Mouse (Mus musculus) v-Abl transformed pro-B cells (cell line): ENCODE measurements around the gene T2.
"Not testable (repeated sequence)": the region's sequence is repeated elsewhere in the genome, so short reads cannot be mapped to it uniquely, and the experiment has no call there.

Experiments
- in situ Hi-C, 2 experiments: fragments of 400-800 bp; cut with MboI; formaldehyde crosslinking; loops; one replicate each; pipeline ENCODE4 v1.15.1; 2025; ENCODE audit not compliant: unreplicated experiment in 2 of 2

The T2 gene

GRCm38 (mm10) chr17:8355692-8356091 lies at the start of gene T2:
T2 (plus strand) TSS chr17:8355992.
- in situ Hi-C loops = no loop called here

DNA sequence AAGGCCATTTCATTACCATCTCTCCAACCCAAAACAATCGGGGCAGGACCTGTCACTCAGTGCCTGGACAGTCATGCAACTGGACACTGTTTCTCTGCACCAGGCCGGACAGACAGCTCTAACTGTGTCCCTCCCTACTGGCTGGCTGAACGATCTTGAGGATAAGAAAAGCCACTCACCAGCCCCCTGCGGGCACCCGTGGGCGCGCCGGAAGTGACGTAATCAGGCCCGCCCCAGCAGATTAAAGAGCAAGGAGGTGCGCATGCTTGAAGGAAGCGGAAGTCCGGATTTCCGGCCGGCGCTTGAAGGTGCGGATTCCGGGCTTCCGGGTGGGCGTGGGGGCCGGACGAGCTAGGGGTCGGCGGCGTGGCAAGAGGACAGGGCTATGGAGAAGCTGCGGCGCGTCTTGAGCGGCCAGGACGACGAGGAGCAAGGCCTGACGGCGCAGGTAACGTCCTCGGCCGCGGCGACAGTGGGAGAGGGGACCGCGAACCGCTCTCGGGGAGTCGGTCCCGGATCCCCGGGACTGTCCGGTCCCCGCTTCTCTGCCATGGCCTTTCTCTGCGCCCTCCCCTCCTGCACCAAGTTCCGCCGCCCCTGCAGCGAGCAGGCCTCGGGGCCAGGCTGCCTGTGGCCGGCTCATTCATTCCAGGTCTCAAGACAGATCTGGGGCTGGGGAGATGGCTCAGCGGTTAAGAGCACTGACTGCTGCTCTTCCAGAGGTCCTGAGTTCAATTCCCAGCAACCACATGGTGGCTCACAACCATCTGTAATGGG lies 44.8 kb upstream of the T2 start, which contains the start of gene Sft2d1:
TSS of gene Sft2d1 (plus strand) at position 265 of the 777 bp plus-strand sequence.
- in situ Hi-C loops = loop anchor here in 1 of 2 experiments (5.0 kb wide), 1 partner anchor 34 kb away; no protein-coding TSS in a partner anchor

DNA sequence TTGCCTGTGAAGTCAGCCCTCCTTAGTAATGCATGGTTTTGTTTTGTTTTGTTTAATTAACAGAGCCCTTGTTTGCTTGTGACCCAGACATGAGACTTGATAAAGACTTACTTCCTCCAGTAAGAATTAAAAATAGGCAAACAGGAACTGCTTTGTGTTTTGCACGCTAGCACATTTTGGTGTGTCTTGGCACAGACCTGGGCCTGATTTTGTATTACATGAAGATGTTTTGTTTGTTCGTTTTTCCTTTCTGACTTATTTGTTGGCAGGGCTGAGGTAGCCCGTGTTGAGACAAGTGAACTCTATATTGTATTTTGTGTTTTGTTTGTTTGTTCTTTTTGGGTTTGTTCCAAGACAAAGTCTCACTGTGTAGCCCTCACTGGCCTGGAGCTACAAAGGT lies 44.0 kb upstream of the T2 start:
- in situ Hi-C loops = loop anchor here in 1 of 2 experiments (5.0 kb wide), 1 partner anchor 34 kb away; no protein-coding TSS in a partner anchor

DNA sequence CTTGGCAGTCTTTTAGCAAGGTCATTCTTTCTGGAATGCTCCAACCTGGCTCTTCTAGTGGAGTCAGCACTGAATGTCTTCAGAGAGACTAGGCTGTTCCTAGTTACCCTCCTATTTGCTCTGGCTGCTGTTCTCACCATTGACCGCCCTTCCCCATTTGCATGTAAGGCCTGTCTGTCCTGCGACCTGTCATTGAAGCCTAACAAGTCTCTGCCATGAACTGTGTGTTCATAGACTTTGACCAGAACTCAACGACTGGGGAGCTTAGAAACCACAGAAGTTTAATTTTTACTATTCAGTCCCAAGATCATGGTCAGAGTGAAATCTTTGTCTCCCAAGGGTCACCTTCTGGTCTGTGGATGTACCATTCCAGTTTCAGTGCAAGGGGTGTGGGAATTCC lies 41.8 kb upstream of the T2 start:
- in situ Hi-C loops = loop anchor here in 1 of 2 experiments (5.0 kb wide), 1 partner anchor 37 kb away; no protein-coding TSS in a partner anchor

- in situ Hi-C loops = no loop called here
Observed at GRCm38 (mm10) chr17:8316251-8316650, 39.5 kb upstream of the T2 start.

- in situ Hi-C loops = not testable (repeated sequence)
Observed at GRCm38 (mm10) chr17:8326877-8327276, 28.9 kb upstream of the T2 start.

DNA sequence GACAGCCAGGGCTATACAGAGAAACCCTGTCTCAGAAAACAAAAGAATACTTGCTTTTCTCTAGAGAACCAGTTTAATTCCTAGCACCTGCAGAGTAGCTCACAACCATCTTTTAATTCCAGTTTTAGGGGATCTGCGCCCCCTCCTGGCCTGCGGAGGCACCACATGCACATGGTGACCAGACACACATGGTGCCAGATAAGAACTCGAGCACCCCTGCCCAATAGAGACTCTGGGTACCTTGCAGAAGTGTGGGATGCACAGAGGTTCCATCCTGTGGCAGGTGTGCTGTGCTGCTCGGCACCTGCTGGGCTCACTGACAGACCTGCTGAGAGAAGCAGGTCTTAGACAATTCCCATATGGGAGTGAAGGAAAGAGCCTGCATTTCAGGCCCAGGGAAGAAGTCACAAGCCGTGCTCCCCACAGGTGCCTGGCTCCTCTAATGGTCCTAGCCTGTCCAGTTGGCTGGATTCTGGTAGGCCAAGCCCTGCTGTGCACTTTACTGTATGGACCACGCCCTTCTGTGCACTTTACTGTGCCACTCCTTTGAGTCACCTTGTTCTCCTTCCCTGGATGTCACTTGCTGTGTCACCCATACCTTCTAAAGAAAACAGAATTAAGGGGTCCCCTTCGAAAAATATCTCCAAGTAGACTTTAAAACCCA lies 27.1 kb upstream of the T2 start:
- in situ Hi-C loops = no loop called here

DNA sequence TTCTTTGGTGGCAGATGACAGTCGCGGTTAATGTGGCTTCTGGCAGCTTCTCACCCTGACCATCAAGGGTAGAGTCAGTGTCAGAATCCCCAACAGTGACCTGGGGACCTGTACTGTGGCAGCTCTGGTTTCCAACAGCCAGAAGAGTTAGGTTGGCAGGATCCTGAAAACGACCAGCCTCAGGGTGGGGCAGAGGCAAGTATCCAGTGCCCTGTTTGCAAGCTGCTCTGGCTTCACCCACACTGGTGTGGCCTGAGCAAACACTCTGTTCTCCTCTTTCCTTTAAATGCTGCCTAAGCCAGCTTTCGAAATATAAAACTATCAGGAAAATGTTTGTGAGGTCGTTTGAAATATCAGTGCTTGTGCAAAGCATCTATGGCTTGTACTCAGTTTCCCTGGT lies 25.2 kb upstream of the T2 start:
- in situ Hi-C loops = no loop called here

DNA sequence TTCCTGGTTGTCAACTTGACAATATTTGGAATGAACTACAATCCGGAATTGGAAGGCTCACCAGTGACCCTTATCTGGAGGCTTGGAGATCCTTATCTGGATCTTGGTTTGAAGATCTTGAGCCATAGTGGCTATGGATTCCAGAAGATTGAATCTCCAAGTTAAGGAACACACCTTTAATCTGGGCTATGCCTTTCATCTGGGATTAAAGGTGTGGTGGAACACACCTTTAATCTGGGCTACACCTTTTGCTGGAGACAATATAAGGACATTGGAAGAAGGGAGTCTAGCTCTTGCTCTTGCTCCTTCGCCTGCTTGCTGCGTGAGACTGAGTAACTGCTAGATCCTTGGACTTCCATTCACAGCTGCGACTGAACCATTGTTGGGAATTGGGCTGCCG lies 18.6 kb upstream of the T2 start, which contains the start of gene Prr18:
TSS of gene Prr18 (plus strand) at position 301 of the 400 bp plus-strand sequence.
- in situ Hi-C loops = not testable (repeated sequence)

DNA sequence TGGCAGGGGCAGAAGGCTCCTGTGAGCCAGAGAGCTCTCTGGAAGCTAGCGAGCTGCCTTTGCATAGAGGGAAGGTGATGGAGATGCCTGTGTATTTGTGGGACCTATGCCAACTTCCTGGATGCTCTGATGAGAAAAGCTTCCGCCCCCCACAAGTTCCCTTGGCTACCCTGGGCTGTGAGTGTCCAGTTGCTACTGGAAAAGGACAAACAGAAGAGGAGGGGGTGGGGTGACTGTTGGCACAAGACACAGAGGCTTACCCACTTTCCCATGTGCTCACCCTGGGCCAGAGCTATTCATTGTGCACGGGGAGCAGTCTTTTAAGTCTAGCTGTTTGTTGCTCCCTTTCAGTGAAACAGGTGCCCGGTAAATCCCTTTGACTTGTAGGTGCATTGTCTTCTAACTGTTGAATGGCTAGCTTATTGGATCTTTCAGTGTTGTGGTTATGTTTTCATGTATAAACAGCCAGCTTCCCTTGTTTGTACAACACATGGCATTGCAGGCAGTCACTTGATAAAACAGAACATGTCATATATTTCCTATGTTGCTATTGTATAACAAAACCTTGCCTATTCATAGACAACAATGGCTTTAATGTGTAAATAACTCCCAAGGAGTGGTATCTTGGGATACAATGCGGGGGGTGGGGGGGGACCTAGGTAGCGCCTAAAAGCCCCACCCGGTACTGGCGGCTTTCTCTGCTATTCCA lies 16.0 kb upstream of the T2 start:
- in situ Hi-C loops = no loop called here

GRCm38 (mm10) chr17:8340407-8341359 lies 15.1 kb upstream of the T2 start:
- in situ Hi-C loops = no loop called here

DNA sequence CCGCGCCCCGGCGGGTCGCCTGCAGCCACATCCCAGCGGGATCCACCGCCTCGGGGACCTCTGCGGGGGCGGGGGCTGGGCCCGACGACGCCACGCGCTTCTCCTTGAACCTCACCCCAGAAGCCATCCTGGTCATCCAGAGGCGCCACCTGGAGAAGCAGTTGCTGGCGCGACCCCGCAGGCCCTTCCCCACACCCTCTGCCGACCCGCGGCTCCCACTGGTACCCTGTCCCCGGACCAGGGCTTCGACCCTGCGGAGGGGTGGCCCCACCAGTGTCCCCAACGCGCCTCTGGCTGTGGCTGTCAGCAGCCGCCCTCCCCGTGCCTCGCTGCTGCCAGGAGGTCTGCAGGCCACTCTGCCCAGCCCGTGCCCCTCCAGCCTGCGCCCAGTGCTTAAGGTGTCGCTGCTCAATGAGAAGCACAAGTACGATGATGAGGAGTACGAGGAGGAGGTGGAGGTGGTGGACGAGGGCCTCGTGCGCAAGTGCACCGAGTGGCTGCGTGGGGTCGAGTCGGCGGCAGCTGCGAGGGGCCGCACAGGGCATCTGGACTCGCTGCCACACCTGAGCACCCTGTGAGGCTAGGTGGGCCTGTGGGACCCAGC lies 14.3 kb upstream of the T2 start:
- in situ Hi-C loops = no loop called here

DNA sequence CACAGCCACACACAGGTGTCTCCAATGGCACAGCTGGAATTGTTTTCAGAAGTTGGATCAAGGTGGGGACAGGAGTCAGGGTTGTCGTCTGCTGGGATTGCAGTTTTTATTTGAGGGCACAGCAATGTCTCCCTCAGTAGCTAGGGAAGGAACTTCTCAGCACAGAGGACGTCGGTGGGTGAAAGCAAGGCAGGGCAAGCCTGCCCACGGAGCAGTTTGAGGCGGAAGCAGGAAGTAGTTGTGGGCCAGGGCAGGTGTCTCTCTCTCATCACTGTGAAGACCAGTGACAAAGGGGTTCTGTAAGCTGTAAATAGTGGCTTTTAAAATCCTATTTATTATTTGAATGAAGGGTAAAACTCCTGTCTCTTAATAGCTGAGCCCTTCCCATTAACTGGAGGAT lies 13.1 kb upstream of the T2 start:
- in situ Hi-C loops = no loop called here

DNA sequence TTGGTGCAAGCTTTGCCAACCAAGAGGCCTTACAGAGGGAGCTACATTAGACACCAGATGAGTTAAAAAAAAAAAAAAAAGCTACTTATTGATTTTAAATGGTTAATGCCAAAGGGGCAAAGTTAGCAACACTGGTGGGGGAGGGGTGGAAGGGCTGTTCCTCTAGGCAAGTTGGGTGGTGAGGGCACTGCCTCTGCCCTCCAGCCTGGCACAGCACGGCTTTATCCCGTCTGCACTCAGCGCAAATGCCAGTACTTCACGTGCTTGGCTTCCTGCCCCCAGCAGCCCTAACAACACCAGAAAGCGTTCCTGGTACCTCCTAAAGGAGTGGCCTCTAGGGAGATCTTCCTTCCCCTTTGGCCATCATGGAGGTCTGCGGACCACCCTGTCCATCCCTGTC lies 12.4 kb upstream of the T2 start:
- in situ Hi-C loops = no loop called here

DNA sequence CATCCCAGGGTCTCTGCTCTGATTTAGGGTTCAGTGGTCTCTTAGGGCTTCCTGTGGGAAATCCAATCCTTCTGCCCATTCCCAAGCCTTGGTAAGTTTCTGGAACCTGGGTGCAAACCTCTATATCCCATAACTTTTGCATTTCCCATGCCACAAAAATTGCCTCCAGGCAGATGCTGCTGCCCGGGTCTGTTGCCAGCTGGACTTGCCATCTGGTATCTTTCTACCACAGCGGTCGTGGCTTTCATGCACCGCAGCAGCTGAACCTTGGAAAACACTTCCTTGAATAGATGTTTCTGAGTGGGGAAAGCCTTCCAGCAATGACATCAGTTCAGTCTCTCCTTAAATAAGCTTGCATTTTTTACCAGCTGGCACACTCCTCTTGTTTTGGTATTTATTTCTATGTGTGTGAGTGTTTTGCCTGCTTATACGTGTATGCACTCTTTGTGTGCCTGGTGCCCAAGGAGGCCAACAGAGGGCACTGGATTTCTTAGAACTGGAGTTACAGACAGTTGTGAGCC lies 8.0 kb upstream of the T2 start:
- in situ Hi-C loops = no loop called here

DNA sequence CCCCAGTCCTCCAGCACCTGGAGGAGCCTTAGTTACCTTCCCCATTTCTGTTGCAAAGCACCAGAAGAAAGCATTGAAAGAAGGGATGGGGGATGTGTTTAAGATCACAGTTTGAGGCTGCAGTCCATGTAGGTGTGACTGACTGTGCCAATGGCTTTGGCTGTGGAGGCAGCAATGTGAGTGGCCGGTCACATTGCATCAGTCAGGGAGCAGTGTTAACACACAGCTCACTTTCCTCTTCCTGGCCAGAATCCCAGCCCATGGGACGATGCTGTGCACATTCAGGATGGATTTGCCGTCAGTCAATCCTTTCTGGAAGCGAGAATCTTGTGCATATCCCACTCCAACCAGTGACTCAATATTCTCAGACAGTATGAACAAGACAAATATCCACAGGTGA lies 6.9 kb upstream of the T2 start:
- in situ Hi-C loops = no loop called here

GRCm38 (mm10) chr17:8351088-8351487 lies 4.7 kb upstream of the T2 start:
- in situ Hi-C loops = no loop called here

GRCm38 (mm10) chr17:8357498-8357897 lies 1.7 kb downstream of the T2 start:
- in situ Hi-C loops = no loop called here

DNA sequence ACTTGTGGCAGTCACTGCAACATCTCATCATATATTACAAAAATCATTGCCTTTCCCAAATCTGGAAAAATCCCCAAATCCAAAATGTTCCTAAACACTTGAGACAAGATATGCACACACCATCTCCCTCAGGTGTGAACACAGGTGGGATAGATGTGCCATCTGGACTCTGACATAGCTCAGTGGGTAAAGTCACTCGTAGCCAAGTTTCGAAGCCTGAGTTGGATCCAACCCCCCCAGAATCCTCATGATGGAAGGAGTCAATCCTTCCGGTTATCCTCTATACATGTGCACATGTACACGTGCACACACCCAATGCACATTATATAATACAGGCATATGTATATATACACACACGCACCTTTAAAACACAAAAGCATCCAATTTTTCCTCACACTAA lies 5.1 kb downstream of the T2 start:
- in situ Hi-C loops = no loop called here
